Mouse (Mus musculus) liver, embryonic 15.5 days (tissue): ENCODE measurements at regions not wholly inside any gene's neighbourhood (a gene's known extent, or its start where the extent isn't known, plus 50 kb on each side); places are given as distances from the start of the nearest gene placed in this dataset.
A peak's percentile ranks its signal among the peaks of the same experiment; 100 is the strongest.

ENCODE experiments used
- ATAC-seq: fragments of 200-750 bp; cut with Nextera tagmentation; 2 replicates; pipeline ENCODE4 v1.8.0; 2017; ENCODE audit warnings: moderate number of reproducible peaks, mild to moderate bottlenecking, moderate library complexity; ENCODE audit not compliant: insufficient read depth
- H3K27ac ChIP-seq: fragments of 300-500 bp; sonication (generic); replicated peaks from 2 replicates; pipeline ENCODE4 v1.5.1; 2015; ENCODE audit warnings: mild to moderate bottlenecking, inconsistent platforms
- H3K27me3 ChIP-seq: fragments of 300-500 bp; sonication (generic); 2 replicates; pipeline ENCODE4 v1.6.1; 2015; ENCODE audit warnings: mild to moderate bottlenecking, inconsistent platforms
- H3K36me3 ChIP-seq: fragments of 300-500 bp; sonication (generic); replicated peaks from 2 replicates; pipeline ENCODE4 v1.6.1; 2015; ENCODE audit warnings: moderate library complexity, mild to moderate bottlenecking, inconsistent platforms
- H3K4me1 ChIP-seq: fragments of 300-500 bp; sonication (generic); replicated peaks from 2 replicates; pipeline ENCODE4 v1.6.1; 2015; ENCODE audit warnings: inconsistent platforms
- H3K4me2 ChIP-seq: fragments of 300-500 bp; sonication (generic); 2 replicates; pipeline ENCODE4 v1.6.1; 2015; ENCODE audit warnings: moderate library complexity, mild to moderate bottlenecking, inconsistent platforms
- H3K4me3 ChIP-seq: fragments of 300-500 bp; sonication (generic); replicated peaks from 2 replicates; pipeline ENCODE4 v1.5.1; 2015; ENCODE audit warnings: mild to moderate bottlenecking, inconsistent platforms
- H3K9ac ChIP-seq: fragments of 300-500 bp; sonication (generic); 2 replicates; pipeline ENCODE4 v1.6.1; 2015; ENCODE audit warnings: moderate library complexity, mild to moderate bottlenecking, inconsistent platforms
- H3K9me3 ChIP-seq: fragments of 300-500 bp; sonication (generic); replicated peaks from 2 replicates; pipeline ENCODE4 v1.6.1; 2016; ENCODE audit warnings: inconsistent platforms
- WGBS: fragments of 180-500 bp; shearing (Covaris S2); methylation state at CpG from one replicate; pipeline ENCODE4 v1.1.7; 2015; ENCODE audit warnings: mixed read lengths; ENCODE audit not compliant: insufficient replicate concordance; 5-methylcytosine and 5-hydroxymethylcytosine counted together

DNA sequence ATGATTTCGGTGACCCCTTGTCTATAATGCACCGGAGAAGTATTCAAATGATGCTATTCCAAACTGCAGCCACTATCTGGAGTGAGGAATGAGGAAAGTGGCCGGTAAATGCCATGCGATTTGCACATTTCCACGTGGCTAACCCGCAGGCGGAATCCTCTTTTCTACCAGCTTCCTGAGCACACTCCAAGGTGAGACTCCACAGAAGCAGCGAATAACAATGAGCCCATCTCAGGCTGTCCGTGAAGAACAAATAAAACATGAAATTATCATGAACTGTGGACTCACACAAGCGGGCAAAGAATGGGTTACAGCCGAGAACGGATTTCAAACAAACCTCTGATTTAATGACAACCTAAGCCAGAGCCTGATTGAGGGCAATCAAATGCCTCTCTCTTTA is 279.7 kb upstream of the Sash1 start:
- 66% methylated on average over 12 of the region's 12 CpGs for WGBS
- H3K4me2 ChIP-seq = no peak overlapping the region
- H3K4me1 ChIP-seq = no peaks in the 10 kb centered on the region
- H3K9me3 ChIP-seq = no peaks in the 10 kb centered on the region
- no peak overlapping the region for H3K4me3 ChIP-seq
- H3K36me3 ChIP-seq = no peaks in the 10 kb centered on the region
- ATAC-seq = no peak
- H3K9ac ChIP-seq = no peak overlapping the region
- no peak overlapping the region for H3K27ac ChIP-seq
- no peaks in the 10 kb centered on the region for H3K27me3 ChIP-seq

DNA sequence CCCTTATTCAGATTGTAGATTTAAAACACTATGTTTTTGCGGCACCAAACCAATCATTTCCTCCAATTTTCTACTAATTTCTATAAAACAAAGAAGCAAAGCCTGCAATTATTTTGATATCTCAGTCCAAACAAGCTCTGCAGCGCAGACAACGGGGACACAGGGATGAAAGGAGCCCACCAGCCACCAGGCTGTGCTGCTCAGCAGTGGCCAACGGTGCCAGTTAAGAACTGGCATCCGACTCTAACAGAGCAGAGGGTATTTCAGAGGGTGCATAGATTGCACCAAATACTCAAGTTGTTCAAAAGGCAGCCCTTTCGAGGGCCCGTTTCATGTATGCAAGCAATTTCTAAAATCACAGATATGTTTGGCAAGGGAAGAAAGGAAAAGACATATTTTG is 278.5 kb upstream of the Sash1 start:
- no peak overlapping the region for H3K4me2 ChIP-seq

DNA sequence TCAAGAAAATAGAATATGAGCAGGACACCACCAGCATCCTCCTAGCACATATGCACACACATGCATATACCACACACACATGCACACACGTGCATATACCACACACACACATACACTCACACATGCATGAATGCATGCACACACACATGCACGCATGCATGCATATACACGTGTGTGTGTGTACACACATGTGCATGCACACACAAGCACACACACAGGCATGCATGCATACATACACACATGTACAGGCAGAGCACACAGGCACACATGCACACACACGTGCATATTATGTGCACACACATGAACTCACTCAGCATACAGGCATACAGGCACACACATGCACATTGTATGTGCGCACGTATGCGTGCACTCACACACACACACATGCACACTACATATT is 275.7 kb upstream of the Sash1 start:
- H3K27me3 ChIP-seq = no peaks in the 10 kb centered on the region
- no peak overlapping the region for H3K9ac ChIP-seq
- no peak overlapping the region for H3K4me2 ChIP-seq
- no peak overlapping the region for H3K27ac ChIP-seq
- H3K9me3 ChIP-seq = no peaks in the 10 kb centered on the region
- no peak overlapping the region for H3K4me3 ChIP-seq
- H3K36me3 ChIP-seq = no peaks in the 10 kb centered on the region
- ATAC-seq = no peak
- WGBS = 75% methylated on average over 7 of the region's 7 CpGs
- no peaks in the 10 kb centered on the region for H3K4me1 ChIP-seq

More for the DNA sequence above, 278.5 kb upstream of the Sash1 start:
- no peak overlapping the region for H3K4me3 ChIP-seq
- H3K27me3 ChIP-seq = no peaks in the 10 kb centered on the region
- no peaks in the 10 kb centered on the region for H3K9me3 ChIP-seq
- 67% methylated on average over 7 of the region's 7 CpGs for WGBS
- no peak for ATAC-seq
- no peaks in the 10 kb centered on the region for H3K4me1 ChIP-seq
- no peaks in the 10 kb centered on the region for H3K36me3 ChIP-seq
- no peak overlapping the region for H3K27ac ChIP-seq
- no peak overlapping the region for H3K9ac ChIP-seq

DNA sequence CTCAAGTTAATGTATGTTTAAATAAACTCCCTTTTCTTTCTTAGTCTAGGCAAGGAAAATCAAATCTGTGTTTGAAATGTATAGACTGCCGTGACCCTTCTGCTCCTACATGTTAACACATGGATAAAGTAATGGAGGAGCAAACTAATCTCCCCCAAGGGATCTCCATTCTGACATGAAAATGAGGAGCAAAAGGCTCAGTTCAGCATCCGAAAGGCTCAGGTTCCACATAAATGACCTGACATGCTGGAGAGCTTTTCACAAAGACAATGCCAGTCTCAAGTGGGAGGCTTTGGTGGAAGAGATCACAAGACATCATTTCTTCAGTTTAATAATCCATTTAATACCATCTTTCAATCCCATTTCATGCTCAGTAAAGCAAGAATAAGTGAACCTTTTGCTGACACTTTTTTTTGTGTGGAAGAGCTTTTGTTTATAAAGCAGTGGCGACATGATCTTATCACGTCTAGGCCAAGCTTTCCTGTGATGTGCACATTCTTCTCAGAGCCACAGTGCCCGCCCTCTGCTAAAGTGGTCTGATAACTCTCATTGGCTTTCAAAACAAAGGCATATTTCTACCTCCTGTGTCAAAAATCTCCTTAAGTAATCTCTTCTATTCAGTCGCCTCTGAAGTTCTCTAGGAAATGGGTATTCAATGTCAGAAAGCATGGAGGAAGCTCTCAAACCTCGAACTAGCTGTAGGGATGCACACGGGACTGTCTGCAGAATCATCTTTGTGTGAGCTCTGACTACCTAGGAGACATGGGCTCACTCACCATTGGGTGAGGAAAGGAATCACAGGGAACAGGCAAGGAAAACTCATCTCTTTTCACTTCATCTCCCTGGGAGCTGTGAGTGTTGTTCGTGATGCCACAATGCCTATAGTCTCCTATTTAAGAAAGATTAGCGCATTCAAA is 271.7 kb upstream of the Sash1 start:
- Histone ChIP-seq H3K4me2 (no peak overlapping the region), H3K27me3 (no peaks in the 10 kb centered on the region), H3K27ac (no peak overlapping the region), H3K9ac (no peak overlapping the region), H3K4me1 (no peaks in the 10 kb centered on the region), H3K9me3 (no peaks in the 10 kb centered on the region), H3K4me3 (no peak overlapping the region), H3K36me3 (no peaks in the 10 kb centered on the region)
- no peak for ATAC-seq
- WGBS = 49% methylated on average over 10 of the region's 10 CpGs

DNA sequence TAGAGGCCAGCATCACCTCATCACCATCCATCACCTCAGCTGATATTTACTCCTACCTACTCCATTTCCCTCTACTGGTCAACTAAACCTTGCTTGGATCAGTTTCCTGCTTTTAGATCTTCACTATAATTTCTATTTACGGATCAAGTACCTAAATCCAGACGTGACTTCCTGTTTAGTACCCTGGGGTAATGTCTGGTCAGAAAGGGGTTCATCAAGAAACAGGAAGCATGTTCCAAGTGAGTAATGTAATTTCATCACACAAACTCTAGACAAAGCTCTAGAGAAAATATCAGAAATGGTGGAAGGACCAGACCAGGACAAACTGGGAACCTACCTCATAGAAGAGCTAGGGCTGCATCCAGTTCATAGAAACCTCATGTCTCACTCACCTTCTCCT is 250.2 kb upstream of the Sash1 start:
- no peak for ATAC-seq
- Histone ChIP-seq H3K36me3 (no peaks in the 10 kb centered on the region), H3K27ac (no peak overlapping the region), H3K4me2 (no peak overlapping the region), H3K4me3 (no peak overlapping the region), H3K4me1 (no peaks in the 10 kb centered on the region), H3K9ac (no peak overlapping the region), H3K9me3 (no peaks in the 10 kb centered on the region), H3K27me3 (no peaks in the 10 kb centered on the region)
- 32% methylated on average over 2 of the region's 2 CpGs for WGBS

DNA sequence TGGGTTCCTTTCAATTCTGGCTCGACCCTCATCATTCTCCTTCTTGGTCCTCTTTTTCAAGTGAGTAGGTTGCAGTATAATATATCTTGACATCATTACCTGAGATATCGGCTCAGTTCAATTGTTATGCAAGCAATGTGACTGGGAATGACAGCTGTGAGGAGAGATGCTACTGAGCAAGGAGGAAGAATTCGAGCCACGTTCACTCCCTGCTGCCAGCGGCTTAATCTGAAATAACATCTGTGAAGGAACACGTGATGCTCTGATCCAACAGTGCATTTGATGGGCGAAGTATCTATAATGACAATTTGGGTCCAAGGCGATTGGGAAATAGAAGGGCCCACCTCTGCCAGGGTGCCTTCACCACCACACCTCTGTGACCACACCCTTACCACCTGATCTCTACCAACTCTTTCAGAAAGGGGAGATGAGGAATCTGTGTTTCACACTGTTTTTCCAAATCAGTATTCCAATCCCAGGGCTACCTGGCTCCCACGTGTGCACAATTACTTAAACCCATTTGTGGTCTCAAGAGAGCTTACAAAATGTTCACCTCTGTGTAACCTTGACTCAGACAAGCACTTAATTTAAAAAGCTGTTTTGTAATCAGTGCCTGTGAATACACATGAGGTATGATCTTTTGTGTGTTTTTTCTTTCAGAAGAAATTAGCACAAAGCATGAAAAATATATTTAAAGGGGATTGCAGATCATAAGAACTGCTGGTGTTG is 248.6 kb upstream of the Sash1 start:
- Histone ChIP-seq H3K27me3 (no peaks in the 10 kb centered on the region), H3K4me1 (no peaks in the 10 kb centered on the region), H3K4me2 (no peak overlapping the region), H3K36me3 (no peaks in the 10 kb centered on the region), H3K9me3 (no peaks in the 10 kb centered on the region), H3K4me3 (no peak overlapping the region), H3K27ac (no peak overlapping the region), H3K9ac (no peak overlapping the region)
- WGBS = 54% methylated on average over 9 of the region's 9 CpGs
- no peak for ATAC-seq

DNA sequence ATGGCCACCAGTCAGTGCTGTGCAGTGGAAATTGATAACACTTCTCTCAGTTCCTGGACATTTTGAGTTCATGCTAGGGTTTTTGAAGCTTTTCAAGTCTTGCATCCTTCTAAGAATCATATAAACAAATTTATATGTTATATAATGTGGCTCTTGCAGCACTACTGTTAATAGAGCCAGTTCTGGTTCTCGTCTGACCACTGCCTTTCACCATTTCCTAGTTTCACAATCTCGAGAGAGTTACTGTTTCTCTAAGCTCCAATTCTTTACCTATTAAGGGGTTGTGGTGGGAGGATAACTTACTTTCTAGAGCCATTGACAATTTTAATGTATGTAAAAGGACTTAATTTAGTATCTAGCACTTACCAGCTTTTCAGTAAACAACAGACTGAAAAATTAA is 244.2 kb upstream of the Sash1 start:
- Histone ChIP-seq H3K27me3 (no peaks in the 10 kb centered on the region), H3K4me3 (no peak overlapping the region), H3K4me2 (no peak overlapping the region), H3K27ac (no peak overlapping the region), H3K4me1 (no peaks in the 10 kb centered on the region), H3K9ac (no peak overlapping the region), H3K9me3 (no peaks in the 10 kb centered on the region), H3K36me3 (no peaks in the 10 kb centered on the region)
- whole genome bisulfite sequencing = 32% methylated on average over 2 of the region's 2 CpGs
- no peak for ATAC-seq

DNA sequence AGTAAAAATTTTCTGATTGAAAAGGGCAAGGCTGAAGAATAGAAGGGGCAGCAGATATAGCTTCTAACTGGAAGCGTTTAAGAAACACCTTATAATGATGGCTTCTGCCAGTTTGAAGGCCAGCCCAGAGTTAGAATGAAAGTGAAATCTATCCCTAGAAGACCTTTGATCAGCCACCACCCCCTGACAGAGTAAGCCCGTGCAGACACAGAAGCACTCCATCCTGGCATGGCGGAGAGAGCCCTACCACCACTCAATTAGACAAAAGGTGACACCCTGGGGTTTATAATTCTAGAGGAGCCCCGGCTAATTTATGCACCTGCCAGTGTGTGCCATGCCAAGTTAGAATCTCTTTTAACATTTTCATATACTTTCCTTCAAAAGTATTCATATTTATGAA is 233.4 kb upstream of the Sash1 start:
- Histone ChIP-seq H3K4me3 (no peak overlapping the region), H3K4me2 (no peak overlapping the region), H3K27ac (no peak overlapping the region), H3K9ac (no peak overlapping the region), H3K27me3 (no peaks in the 10 kb centered on the region), H3K9me3 (no peaks in the 10 kb centered on the region), H3K4me1 (no peaks in the 10 kb centered on the region), H3K36me3 (no peaks in the 10 kb centered on the region)
- no peak for ATAC-seq
- 44% methylated on average over 4 of the region's 4 CpGs for WGBS

DNA sequence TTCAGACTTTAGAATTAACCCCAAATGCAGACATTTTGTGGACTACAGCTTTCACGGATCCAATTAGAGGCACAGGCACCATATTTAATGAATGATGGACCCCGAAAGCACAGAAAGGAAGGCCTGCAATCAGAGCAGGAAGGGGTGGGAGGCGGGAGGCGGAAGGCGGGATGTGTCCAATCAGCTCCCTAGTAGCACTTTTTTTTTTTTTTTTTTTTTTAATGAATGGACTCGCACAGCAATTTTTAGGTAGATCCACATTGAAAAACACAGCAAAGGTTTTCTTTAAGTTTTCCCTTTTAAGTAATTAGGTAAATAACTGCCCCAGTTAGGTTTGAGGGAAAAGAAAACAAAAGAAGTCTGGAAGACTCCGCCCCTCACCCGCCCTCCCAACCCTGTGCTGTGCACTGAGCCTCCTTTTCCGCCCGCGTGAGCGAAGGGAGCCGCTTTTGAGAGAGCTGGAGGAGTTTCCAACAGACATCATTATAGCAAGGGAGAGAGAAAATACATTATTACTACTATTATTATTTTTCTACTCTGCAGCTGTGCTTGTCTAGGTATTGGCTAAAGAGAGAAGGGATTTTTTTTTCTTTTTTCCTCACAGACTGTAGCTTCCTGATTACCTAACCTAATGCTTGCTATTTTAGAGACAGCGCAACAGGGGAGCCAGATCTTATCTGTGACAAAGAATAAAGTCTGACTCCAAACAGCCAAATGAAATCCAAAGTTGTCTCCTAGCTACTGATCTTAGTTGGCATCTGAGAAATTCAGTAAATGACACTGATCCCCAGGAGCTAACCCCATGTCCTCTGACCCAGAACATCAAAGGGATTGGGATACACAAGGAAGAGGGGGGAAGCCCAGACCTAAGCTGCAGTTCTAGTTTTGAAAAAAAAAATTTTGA is 232.0 kb upstream of the Sash1 start:
- H3K4me3 ChIP-seq = peak overlapping the region; percentile 12; the same call in 1 of the 2 replicates
- H3K27ac ChIP-seq = no peak overlapping the region
- WGBS = 19% methylated on average over 14 of the region's 14 CpGs
- peak overlapping the region; percentile 46 for H3K4me2 ChIP-seq
- H3K27me3 ChIP-seq = no peaks in the 10 kb centered on the region
- no peak for ATAC-seq
- H3K9ac ChIP-seq = no peak overlapping the region
- no peaks in the 10 kb centered on the region for H3K9me3 ChIP-seq
- no peaks in the 10 kb centered on the region for H3K4me1 ChIP-seq
- H3K36me3 ChIP-seq = no peaks in the 10 kb centered on the region

DNA sequence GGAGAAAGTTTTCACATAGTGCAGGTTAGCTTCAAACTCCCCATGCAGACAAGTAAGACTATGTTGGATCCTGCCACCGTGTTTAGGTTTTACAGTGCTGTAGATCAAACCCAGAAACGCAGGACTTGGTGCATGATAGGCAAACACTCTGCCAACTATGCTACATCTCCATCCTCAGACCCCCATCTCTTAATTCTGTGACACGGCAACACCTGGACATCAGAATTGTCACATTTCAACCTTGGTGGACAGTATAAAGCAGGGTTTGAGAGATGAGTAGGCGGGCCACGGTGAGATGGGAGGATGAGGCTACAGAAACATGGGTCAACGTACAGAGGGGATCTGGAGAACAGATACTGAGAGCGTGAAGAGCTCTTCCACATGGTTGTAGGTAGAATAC is 231.3 kb upstream of the Sash1 start:
- H3K27ac ChIP-seq = no peak overlapping the region
- no peak overlapping the region for H3K4me3 ChIP-seq
- ATAC-seq = no peak
- H3K4me1 ChIP-seq = no peaks in the 10 kb centered on the region
- 66% methylated on average over 7 of the region's 7 CpGs for WGBS
- H3K9me3 ChIP-seq = no peaks in the 10 kb centered on the region
- H3K4me2 ChIP-seq = no peak overlapping the region
- no peaks in the 10 kb centered on the region for H3K27me3 ChIP-seq
- no peak overlapping the region for H3K9ac ChIP-seq
- no peaks in the 10 kb centered on the region for H3K36me3 ChIP-seq

DNA sequence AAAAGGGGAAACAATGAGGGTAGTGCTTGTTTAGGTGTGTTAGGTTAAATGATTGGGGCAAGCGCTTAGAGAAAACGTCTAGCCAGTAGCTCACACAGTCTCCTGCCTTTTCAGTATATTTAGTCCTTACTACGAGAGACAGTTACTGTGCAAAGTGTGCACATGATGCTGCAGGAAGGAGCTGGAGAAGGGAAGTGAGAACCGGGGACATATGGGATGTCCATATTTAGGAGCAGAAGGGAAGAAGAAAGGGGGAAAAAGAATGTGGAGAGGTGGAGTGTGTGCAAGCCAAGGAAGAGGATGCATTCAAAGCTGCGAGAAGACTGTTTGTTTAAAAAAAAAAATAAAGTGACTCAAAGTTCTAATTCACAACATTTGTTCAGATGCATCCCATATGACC is 227.8 kb upstream of the Sash1 start:
- H3K9ac ChIP-seq = no peak overlapping the region
- no peak overlapping the region for H3K27ac ChIP-seq
- WGBS = 42% methylated on average over 5 of the region's 5 CpGs
- no peaks in the 10 kb centered on the region for H3K27me3 ChIP-seq
- H3K4me2 ChIP-seq = no peak overlapping the region
- H3K4me1 ChIP-seq = no peaks in the 10 kb centered on the region
- no peak for ATAC-seq
- no peaks in the 10 kb centered on the region for H3K36me3 ChIP-seq
- no peak overlapping the region for H3K4me3 ChIP-seq
- no peaks in the 10 kb centered on the region for H3K9me3 ChIP-seq
